Mouse (Mus musculus) kidney, adult 9 months (tissue): ENCODE data around the gene Gstp2.

Experiments
- DNase-seq: peaks from one replicate; pipeline ENCODE4 v3.0.0; 2022

Gene Gstp2

DNA sequence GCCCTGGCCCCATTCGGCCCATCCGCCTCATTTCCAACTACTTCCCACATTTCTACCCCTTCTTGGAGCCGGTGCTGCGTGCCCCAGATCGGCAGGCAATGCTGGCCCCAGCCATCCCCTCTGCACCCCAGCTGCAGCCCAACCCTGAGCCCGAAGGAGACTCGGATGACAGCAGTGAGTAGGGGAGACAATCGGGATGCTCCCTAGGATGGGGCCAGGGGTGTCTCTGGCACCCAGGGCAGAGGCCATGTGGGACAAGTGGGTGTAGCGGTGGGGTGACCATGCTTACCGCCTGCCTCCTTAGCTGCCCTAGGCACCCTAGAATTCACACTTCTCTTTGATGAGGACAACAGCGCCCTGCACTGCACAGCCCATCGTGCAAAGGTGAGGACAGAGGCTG, 42.2 kb downstream of the Gstp2 start:
- no peak for DNase-seq

DNA sequence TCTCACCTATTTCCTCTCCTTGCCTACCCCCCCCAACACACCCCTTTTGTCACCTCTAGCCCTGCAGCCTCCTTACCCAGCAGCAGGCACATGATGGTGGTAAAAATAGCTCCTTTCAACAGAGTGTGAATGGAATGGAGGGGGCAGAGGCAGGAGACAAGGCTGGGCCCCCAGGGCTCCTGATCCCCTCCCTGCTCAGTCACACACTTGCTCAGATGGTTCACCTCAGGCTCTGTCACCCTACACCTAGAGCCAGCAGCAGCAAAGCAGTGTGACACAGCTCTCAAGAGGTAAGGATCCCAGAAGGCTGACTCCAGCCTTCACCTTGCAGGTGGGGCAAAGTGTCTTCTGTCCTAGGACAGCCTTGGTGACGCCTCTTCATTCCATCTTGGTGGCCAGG, 42.7 kb downstream of the Gstp2 start, which contains the start of gene Doc2g:
Doc2g (plus strand) TSS at position 202 of the 400 bp plus-strand sequence.
- no peak for DNase-seq

DNA sequence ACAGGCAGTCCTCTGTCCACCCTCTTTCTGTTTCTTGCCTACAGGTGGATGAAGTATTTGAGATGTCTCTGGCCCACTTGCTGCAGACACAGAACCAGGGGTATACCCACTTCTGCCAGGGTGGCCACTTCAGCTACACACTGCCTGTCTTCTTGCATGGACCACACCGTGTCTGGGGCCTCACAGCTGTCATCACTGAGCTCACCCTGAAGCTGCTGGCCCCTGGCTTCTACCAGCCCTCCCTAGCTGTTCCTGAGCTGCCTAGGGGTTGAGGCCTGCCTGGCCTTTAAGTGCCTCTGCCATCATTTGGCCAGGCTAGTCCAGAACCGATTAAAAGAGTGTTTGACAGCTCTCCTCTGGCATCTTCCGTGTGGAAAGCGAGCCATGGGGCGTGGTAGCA, 44.1 kb downstream of the Gstp2 start:
- no peak for DNase-seq

DNA sequence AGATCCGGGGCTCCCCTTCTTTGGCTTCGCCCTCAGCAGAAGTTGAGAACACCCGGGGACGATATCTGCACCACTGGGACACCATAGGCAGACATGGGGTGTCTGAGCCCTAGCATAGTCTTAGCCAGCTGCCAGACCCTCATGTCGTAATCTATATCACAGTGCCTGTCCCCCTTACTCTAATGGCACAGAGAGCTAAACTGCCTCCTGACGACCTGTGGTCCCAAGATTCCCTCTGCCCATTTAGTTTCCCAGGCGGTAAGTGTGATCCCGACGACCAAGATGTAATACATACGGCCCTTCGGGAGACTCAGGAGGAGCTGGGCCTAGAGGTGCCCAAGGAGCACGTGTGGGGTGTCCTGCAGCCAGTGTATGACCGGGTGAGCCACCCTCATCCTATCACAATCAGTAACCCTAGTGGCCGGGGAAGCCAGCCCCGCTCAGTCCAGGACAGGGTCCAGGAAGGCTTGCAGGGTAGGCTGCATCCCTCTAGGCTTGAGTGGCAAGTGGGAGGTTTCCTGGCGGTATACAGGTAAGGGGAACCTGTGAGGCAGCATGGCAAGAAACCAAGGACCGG, 44.8 kb downstream of the Gstp2 start:
- no peak for DNase-seq

GRCm38 (mm10) chr19:4000119-4000900, 45.5 kb downstream of the Gstp2 start, which contains the start of the genes Nudt8 and Gm49405:
TSS of gene Nudt8 (plus strand) at chr19:4000580.
TSS of gene Gm49405 (plus strand) at chr19:4000626.
- DNase-seq: peak; percentile 99

DNA sequence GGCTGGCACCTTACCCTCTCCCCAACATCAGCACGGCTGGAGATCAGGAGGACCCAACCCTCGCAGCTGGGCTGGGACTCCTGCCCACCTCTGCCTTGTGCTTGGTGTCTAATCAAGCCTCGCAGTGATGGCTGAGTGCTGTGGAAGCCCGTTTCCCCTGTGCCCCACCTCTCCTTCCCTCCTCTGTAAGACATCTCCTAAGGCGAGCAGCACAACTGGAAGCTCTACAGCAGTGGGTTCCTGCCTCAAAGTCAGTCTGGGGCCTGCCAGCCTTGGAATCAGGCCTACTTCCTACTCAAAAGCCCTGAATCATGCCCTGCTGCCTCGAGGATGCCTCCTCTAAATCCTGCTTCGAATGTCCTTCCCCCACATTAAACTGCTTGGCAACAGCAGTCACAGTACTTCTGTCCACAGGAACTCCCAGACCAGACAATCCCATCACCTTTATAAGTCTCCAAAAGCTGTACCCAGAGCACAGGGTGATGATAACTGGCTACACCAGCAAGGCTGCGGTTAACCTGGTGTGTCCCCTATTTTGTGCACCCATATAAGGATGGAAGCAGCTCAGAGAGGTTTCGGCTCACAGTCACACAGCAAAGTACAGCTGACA, 46.6 kb downstream of the Gstp2 start:
- no peak for DNase-seq

DNA sequence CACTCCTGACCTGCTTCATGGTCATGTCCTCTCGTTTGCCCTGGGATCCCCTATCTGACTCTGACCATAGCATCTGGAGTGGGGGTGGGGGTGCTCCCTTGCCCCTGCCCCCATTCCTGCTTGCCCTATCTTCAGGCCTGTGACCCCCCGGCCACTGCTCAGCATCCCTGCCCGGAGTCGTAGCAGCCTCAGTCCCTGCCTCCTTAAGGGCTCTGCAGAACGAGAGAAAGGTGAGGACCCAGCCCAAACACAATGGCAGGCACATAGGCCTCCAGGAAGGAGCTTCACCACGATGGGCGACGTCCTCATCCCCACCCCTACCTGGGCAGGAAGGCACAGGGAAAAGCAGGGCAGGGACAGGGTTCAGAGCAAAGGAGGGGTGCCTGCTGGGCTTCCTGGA, 47.5 kb downstream of the Gstp2 start:
- DNase-seq: no peak

- DNase-seq: no peak
These were observed 48.6 kb downstream of the Gstp2 start for GRCm38 (mm10) chr19:3997231-3997630.

DNA sequence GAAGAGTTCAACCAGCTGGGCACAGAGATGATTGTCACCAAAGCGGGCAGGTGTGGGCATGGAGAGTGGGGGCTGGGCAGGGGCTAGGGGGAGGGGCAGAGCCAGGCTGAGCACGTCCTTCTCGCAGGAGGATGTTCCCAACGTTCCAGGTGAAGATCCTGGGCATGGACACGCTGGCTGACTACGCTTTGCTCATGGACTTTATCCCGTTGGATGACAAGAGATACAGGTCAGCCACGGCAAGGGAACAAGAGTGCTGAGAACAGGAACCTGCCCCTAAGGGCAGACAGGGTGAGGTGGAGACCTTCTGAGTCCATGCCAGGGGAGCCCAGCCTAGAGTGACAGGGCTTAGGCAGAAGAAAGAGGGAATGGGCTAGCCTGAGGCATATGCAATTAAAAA, 49.1 kb downstream of the Gstp2 start:
- DNase-seq: peak; percentile 74

- no peak for DNase-seq
These were observed 49.7 kb downstream of the Gstp2 start for GRCm38 (mm10) chr19:3996106-3996505.

- no peak for DNase-seq
These were observed 50.3 kb downstream of the Gstp2 start for GRCm38 (mm10) chr19:3995505-3995904.

DNA sequence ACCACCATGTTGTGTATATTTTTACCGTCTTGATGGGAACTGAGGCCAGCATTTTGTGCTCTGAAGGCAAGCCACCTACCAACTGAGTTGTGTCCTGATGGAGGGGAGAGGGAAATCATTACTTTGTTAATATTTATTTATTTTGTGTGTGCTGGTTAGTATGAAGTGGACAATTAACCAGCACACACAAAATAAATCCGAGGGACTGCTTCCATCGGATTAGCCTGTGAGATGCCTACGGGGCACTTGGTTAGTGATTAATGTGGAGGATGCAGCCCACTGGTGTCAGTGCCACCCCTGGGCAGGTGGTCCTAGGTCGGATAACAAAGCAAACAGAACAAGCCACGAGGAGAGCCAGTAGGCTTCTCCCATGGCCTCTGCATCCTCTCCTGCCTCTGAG, 50.9 kb downstream of the Gstp2 start:
- DNase-seq: peak; percentile 65

DNA sequence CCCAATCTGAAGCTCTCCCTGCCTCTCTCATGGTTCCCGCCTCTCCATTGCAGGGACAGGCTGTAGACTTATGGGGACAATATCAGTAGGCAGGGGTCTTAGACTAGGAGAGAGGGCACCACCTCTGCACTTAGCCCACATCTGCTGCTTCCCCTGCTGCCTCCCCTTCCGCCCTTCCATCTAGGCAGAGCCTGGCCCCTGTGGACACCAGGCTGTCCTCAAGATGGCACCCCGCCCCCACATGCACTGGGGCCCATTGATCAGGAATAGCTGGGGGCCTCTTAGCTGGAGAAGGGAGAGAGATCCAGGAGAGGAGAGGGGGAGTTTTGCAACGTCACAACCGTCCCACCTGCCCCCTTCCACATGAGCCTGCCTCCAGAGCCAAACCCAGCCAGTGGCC, 53.4 kb downstream of the Gstp2 start, which contains the start of gene Tbx10:
Tbx10 (plus strand) TSS at position 337 of the 400 bp plus-strand sequence.
- peak; percentile 62 for DNase-seq

DNA sequence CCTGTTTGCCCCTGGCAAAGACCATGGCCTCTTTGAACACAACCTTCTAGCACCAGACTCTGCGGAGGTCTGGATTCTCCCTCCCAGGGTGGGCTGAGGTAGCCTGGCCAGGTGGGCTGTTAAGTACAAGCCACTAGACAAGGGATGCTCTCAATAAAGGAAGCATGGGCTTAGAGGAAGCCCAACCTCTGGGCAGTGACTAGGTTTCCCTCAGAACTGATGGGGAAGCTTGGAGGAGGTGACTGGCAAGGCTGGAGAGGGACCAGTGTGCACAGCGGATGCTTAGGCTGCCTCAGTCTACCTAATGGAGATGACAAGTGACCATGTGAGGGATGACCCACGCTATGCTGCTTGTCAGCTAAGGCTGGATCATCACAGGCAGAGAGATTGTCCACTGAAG, 53.9 kb downstream of the Gstp2 start:
- peak; percentile 65 for DNase-seq

GRCm38 (mm10) chr19:3991562-3991961, 54.3 kb downstream of the Gstp2 start:
- DNase-seq: peak; percentile 64

DNA sequence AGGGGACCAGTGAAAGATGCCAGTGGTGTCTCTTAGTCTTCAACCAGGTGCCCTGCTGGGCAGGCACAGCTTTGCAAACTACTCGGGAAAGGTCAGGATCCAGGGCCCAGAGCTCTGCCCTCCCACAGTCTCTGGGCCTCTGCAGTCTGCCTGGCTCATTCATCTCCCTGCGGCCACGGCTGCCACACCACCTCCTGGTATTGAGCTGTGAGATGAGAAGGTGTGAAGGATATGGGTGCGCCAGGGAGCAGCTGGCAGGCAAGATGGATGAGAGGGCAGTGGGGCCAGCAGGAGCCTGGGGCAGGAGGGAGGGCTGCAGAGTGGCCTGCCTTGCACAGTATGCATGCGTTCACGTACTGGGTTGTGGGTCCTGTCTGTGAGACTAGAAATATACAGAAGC, 55.0 kb downstream of the Gstp2 start:
- DNase-seq: no peak
